Mouse (Mus musculus) kidney, postnatal 25 days (tissue): ENCODE results near the gene Appl1.

ENCODE experiments used
- DNase-seq, 2 experiments: peaks; one replicate each; pipeline ENCODE4 v3.0.0; 2021; ENCODE audit warnings: mixed read lengths in 2 of 2

The Appl1 gene

GRCm38 (mm10) chr14:26971106-26971789, at the start of gene Appl1:
Gene Appl1, minus strand, starts transcription at chr14:26971232.
- no peak for DNase-seq

- DNase-seq: peak in 1 of 2 experiments; percentile 37
Observed at GRCm38 (mm10) chr14:27019850-27020249, 48.8 kb upstream of the Appl1 start.

- no peak for DNase-seq
Observed at GRCm38 (mm10) chr14:27017936-27018335, 46.9 kb upstream of the Appl1 start.

- DNase-seq: no peak
Observed at GRCm38 (mm10) chr14:27013658-27014057, 42.6 kb upstream of the Appl1 start.

- DNase-seq: no peak
Observed at GRCm38 (mm10) chr14:27011561-27011960, 40.5 kb upstream of the Appl1 start.

- DNase-seq: no peak
Observed at GRCm38 (mm10) chr14:27005937-27006336, 34.9 kb upstream of the Appl1 start.

- peak; percentile 38 to 47 for DNase-seq
Observed at GRCm38 (mm10) chr14:27004906-27005305, 33.9 kb upstream of the Appl1 start.

- peak in 1 of 2 experiments; percentile 12 for DNase-seq
Observed at GRCm38 (mm10) chr14:27000386-27000785, 29.4 kb upstream of the Appl1 start.

GRCm38 (mm10) chr14:26996257-26996656, 25.2 kb upstream of the Appl1 start:
- DNase-seq: no peak

GRCm38 (mm10) chr14:26994211-26994741, 23.2 kb upstream of the Appl1 start, which contains the start of gene Hesx1:
Gene Hesx1, plus strand, starts transcription at chr14:26994416.
- peak; percentile 63 to 66 for DNase-seq

GRCm38 (mm10) chr14:26993427-26993826, 22.4 kb upstream of the Appl1 start:
- no peak for DNase-seq

GRCm38 (mm10) chr14:26991622-26992021, 20.6 kb upstream of the Appl1 start:
- no peak for DNase-seq

GRCm38 (mm10) chr14:26988694-26989093, 17.7 kb upstream of the Appl1 start:
- DNase-seq: peak in 1 of 2 experiments; percentile 23

GRCm38 (mm10) chr14:26982150-26982530, 11.1 kb upstream of the Appl1 start:
- DNase-seq: no peak

- DNase-seq: no peak
Observed at GRCm38 (mm10) chr14:26981494-26982149, 10.6 kb upstream of the Appl1 start.

GRCm38 (mm10) chr14:26981021-26981420, 10.0 kb upstream of the Appl1 start:
- no peak for DNase-seq

GRCm38 (mm10) chr14:26979808-26980207, 8.8 kb upstream of the Appl1 start:
- DNase-seq: no peak

- DNase-seq: no peak
Observed at GRCm38 (mm10) chr14:26977500-26977899, 6.5 kb upstream of the Appl1 start.

- no peak for DNase-seq
Observed at GRCm38 (mm10) chr14:26976212-26976611, 5.2 kb upstream of the Appl1 start.

- no peak for DNase-seq
Observed at GRCm38 (mm10) chr14:26975490-26975889, 4.5 kb upstream of the Appl1 start.

GRCm38 (mm10) chr14:26973089-26973488, 2.1 kb upstream of the Appl1 start:
- no peak for DNase-seq

GRCm38 (mm10) chr14:26970439-26970932, 546 bp downstream of the Appl1 start:
- DNase-seq: peak; percentile 98 to 99

- peak; percentile 49 to 70 for DNase-seq
Observed at GRCm38 (mm10) chr14:26969856-26970407, 1.1 kb downstream of the Appl1 start.

GRCm38 (mm10) chr14:26969164-26969563, 1.9 kb downstream of the Appl1 start:
- no peak for DNase-seq
